In the genomic region with DNA sequence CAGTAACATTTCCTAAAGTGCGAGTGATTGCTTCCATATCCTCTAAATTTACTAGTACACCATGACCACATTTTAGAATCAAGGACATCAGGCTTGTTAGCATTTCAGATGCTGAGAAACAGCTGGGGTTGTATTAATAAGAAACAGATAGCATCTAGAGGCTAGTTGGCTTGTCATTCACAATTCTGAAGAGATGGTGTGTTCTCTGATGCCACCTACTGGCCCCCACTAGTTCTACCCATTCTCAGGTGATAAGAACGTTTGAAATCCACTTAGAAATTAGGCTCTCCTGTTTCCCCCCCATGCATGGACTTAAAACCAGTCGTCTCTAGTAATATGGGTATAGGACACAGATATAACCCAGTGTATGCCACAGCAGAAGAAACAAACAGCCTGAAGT, we compare ENCODE assay signal across 7 mouse cellular contexts.
A peak's percentile ranks its signal among the peaks of the same experiment; 100 is the strongest.
DNase-seq lines count a peak whose midpoint lies in the region; ATAC-seq and TF ChIP-seq lines count a peak whose summit lies in the region.

No protein-coding gene starts in this region.

- DNase-seq in hindbrain, embryonic 14.5 days (ENCODE audit: low spot score), result peak; percentile 46
- DNase-seq in MEL (ENCODE audit: low read depth, low spot score) (peak; percentile 23), MN1 (ENCODE audit: low spot score) (no peak)
- DNase-seq in embryo, embryonic 10.5 days (ENCODE audit: low spot score), result peak; percentile 44
- peak; percentile 6 for DNase-seq in lung, postnatal 14 days
- DNase-seq in urinary bladder, postnatal 4 days (ENCODE audit: low spot score in 2 of 2), result no peak

- TF ChIP-seq POLR2A in MEL (IDR thresholded peaks at IDR 0.05; ENCODE audit: control insufficient read depth in 1 of 2, insufficient read depth in 1 of 2, low read depth in 1 of 2, low read length in 2 of 2, poor library complexity in 1 of 2), result no peak

- H3K4me1 ChIP-seq in hindbrain, embryonic 14.5 days (replicated peaks; ENCODE audit: control insufficient read depth, insufficient read depth, low read length), result no peaks in the 10 kb centered on the region
- H3K4me1 ChIP-seq in hindbrain, embryonic 16.5 days (ENCODE audit: control insufficient read depth, insufficient read depth, low read depth, low read length), result no peaks in the 10 kb centered on the region
- H3K4me1 ChIP-seq in MEL (ENCODE audit: control insufficient read depth in 1 of 2, insufficient read depth in 2 of 2, low read length in 2 of 2), result no peaks in the 10 kb centered on the region

- no peak for TF ChIP-seq EP300 in MEL (IDR thresholded peaks at IDR 0.05; ENCODE audit: low read depth in 1 of 2, low read length in 2 of 2)

- TF ChIP-seq RAD21 in MEL (IDR thresholded peaks at IDR 0.05; ENCODE audit: low read depth, low read length), result peak; percentile 39

- no peak overlapping the region for H3K9ac ChIP-seq in hindbrain, embryonic 14.5 days
- no peak overlapping the region for H3K9ac ChIP-seq in hindbrain, embryonic 16.5 days (ENCODE audit: low read depth, low read length)
- H3K9ac ChIP-seq in MEL (ENCODE audit: control insufficient read depth, low read depth, low read length, poor library complexity, severe bottlenecking), result no peak overlapping the region

- WGBS in hindbrain, embryonic 14.5 days, result 50% methylated on average over 3 of the region's 3 CpGs
- WGBS in hindbrain, embryonic 16.5 days, result 61% methylated on average over 3 of the region's 3 CpGs

- no peak overlapping the region for H3K27ac ChIP-seq in hindbrain, embryonic 14.5 days
- no peak overlapping the region for H3K27ac ChIP-seq in hindbrain, embryonic 16.5 days (ENCODE audit: low read depth, low read length)
- H3K27ac ChIP-seq in MEL (ENCODE audit: control insufficient read depth, low read depth, low read length), result no peak overlapping the region

- no peak overlapping the region for H3K4me3 ChIP-seq in hindbrain, embryonic 14.5 days (replicated peaks; ENCODE audit: low read length)
- H3K4me3 ChIP-seq in hindbrain, embryonic 16.5 days (ENCODE audit: low read length), result no peak overlapping the region
- no peak overlapping the region for H3K4me3 ChIP-seq in MEL (ENCODE audit: control insufficient read depth in 1 of 2, insufficient read depth in 1 of 2, low read depth in 2 of 2, low read length in 2 of 2)

- peak in 2 of 3 experiments; percentile 7 to 46; a peak in 2 of 6 replicates for TF ChIP-seq CTCF in MEL (IDR thresholded peaks at IDR 0.05 in 2 of 3, conservative IDR thresholded peaks at IDR 0.05 in 1 of 3; ENCODE audit: control insufficient read depth in 1 of 3, insufficient read depth in 1 of 3, low read depth in 2 of 3, low read length in 3 of 3, poor library complexity in 1 of 3, severe bottlenecking in 1 of 3)

- H3K27me3 ChIP-seq in hindbrain, embryonic 14.5 days (ENCODE audit: control insufficient read depth, insufficient read depth, low read length), result peaks cover 35% of the 10 kb centered on the region
- H3K27me3 ChIP-seq in hindbrain, embryonic 16.5 days (replicated peaks; ENCODE audit: control insufficient read depth, insufficient read depth, low read length), result peaks cover 4% of the 10 kb centered on the region; the same call in 1 of the 2 replicates
- no peaks in the 10 kb centered on the region for H3K27me3 ChIP-seq in MEL (ENCODE audit: control insufficient read depth in 1 of 2, insufficient read depth in 2 of 2, low read length in 2 of 2)

- no peak for ATAC-seq in hindbrain, embryonic 14.5 days (ENCODE audit: low FRiP score)
- ATAC-seq in hindbrain, embryonic 16.5 days, result no peak

- H3K4me2 ChIP-seq in hindbrain, embryonic 14.5 days (replicated peaks), result no peak overlapping the region
- no peak overlapping the region for H3K4me2 ChIP-seq in hindbrain, embryonic 16.5 days (ENCODE audit: low read length)

- H3K9me3 ChIP-seq in hindbrain, embryonic 14.5 days (ENCODE audit: control insufficient read depth, low read length), result no peaks in the 10 kb centered on the region
- no peaks in the 10 kb centered on the region for H3K9me3 ChIP-seq in hindbrain, embryonic 16.5 days (ENCODE audit: control insufficient read depth, low read length)
- no peaks in the 10 kb centered on the region for H3K9me3 ChIP-seq in MEL (replicated peaks; ENCODE audit: insufficient read depth, low read length)

- H3K79me2 ChIP-seq in MEL (ENCODE audit: control insufficient read depth, insufficient read depth, low read length, poor library complexity), result no peaks in the 10 kb centered on the region

- H3K36me3 ChIP-seq in hindbrain, embryonic 14.5 days (replicated peaks; ENCODE audit: control insufficient read depth, insufficient read depth), result no peaks in the 10 kb centered on the region
- no peaks in the 10 kb centered on the region for H3K36me3 ChIP-seq in hindbrain, embryonic 16.5 days (ENCODE audit: control insufficient read depth, insufficient read depth, low read length)
- H3K36me3 ChIP-seq in MEL (ENCODE audit: control insufficient read depth in 1 of 2, insufficient read depth in 2 of 2, low read length in 2 of 2), result no peaks in the 10 kb centered on the region

TF ChIP-seq in MEL, 35 proteins besides CTCF, POLR2A, EP300 and RAD21:
- TF ChIP-seq SMC3 (IDR thresholded peaks at IDR 0.05; ENCODE audit: low read depth, low read length) (peak; percentile 32), POLR2AphosphoS2 (IDR thresholded peaks at IDR 0.05; ENCODE audit: low read length) (no peak), GABPA (IDR thresholded peaks at IDR 0.05; ENCODE audit: low read depth, low read length) (no peak), KAT2A (conservative IDR thresholded peaks at IDR 0.05; ENCODE audit: low read depth, low read length) (no peak), ZC3H11A (IDR thresholded peaks at IDR 0.05; ENCODE audit: low read depth, low read length) (no peak), GATA1 (IDR thresholded peaks at IDR 0.05; ENCODE audit: low read depth, low read length) (0 out of 2 replicates have a peak, but pooled peaks have one; percentile 19), ZNF384 (IDR thresholded peaks at IDR 0.05; ENCODE audit: low read depth, low read length) (no peak), CHD2 (IDR thresholded peaks at IDR 0.05; ENCODE audit: low read length) (no peak), MAX (IDR thresholded peaks at IDR 0.05; ENCODE audit: low read length) (no peak)

Comparison
In these comparisons a context has a peak if more than half of its experiments do, and no peak if none do; other contexts are left out.
1. DNase-seq: peak in hindbrain, embryonic 14.5 days (single experiment), MEL (single experiment), embryo, embryonic 10.5 days (single experiment) and lung, postnatal 14 days (single experiment); none in MN1 (single experiment) and urinary bladder, postnatal 4 days (0 of 2).